Mouse (Mus musculus) CH12.LX (cell line): ENCODE measurements around the gene Cyth3.

Experiments used
- CHD1 ChIP-seq: IDR thresholded peaks from 2 replicates; pipeline ENCODE4 v1.6.1; 2012; ENCODE audit warnings: low read depth, low read length, improper control_type of control experiment, inconsistent platforms
- CTCF ChIP-seq, 2 experiments: IDR thresholded peaks in 1 of 2; conservative IDR thresholded peaks in 1 of 2; 2 replicates each; pipeline ENCODE4 v1.5.1; 2011 to 2012; ENCODE audit warnings: low read depth in 2 of 2, low read length in 2 of 2, improper control_type of control experiment in 1 of 2, inconsistent platforms in 1 of 2, mild to moderate bottlenecking in 1 of 2, moderate library complexity in 1 of 2
- EP300 ChIP-seq: IDR thresholded peaks from 2 replicates; pipeline ENCODE4 v1.6.1; 2011; ENCODE audit warnings: low read length, improper control_type of control experiment
- ETS1 ChIP-seq: conservative IDR thresholded peaks from 2 replicates; pipeline ENCODE4 v1.6.1; 2012; ENCODE audit warnings: low read depth, mild to moderate bottlenecking, inconsistent platforms, low read length, improper control_type of control experiment, moderate library complexity
- JUND ChIP-seq: conservative IDR thresholded peaks from 2 replicates; pipeline ENCODE4 v1.6.1; 2011; ENCODE audit warnings: low read depth, low read length, improper control_type of control experiment
- MYC ChIP-seq: IDR thresholded peaks from 2 replicates; pipeline ENCODE4 v1.6.1; 2011; ENCODE audit warnings: low read depth, mild to moderate bottlenecking, improper control_type of control experiment, low read length
- PAX5 ChIP-seq: IDR thresholded peaks from 2 replicates; pipeline ENCODE4 v1.6.1; 2012; ENCODE audit warnings: low read length, inconsistent platforms, mixed read lengths
- POLR2A ChIP-seq: IDR thresholded peaks from 2 replicates; pipeline ENCODE4 v1.6.1; 2011; ENCODE audit warnings: low read depth, mild to moderate bottlenecking, improper control_type of control experiment, low read length
- POLR2AphosphoS2 ChIP-seq: IDR thresholded peaks from 2 replicates; pipeline ENCODE4 v1.6.1; 2011; ENCODE audit warnings: low read depth, low read length, improper control_type of control experiment
- RAD21 ChIP-seq: IDR thresholded peaks from 2 replicates; pipeline ENCODE4 v1.6.1; 2011; ENCODE audit warnings: low read depth, mild to moderate bottlenecking, low read length, improper control_type of control experiment, moderate library complexity
- TBP ChIP-seq: conservative IDR thresholded peaks from 2 replicates; pipeline ENCODE4 v1.6.1; 2011; ENCODE audit warnings: low read depth, low read length, improper control_type of control experiment
- TCF12 ChIP-seq: IDR thresholded peaks from 2 replicates; pipeline ENCODE4 v1.6.1; 2014; ENCODE audit warnings: low read depth, mild to moderate bottlenecking, inconsistent platforms, low read length, improper control_type of control experiment
- ZKSCAN1 ChIP-seq: IDR thresholded peaks from 2 replicates; pipeline ENCODE4 v1.6.1; 2012; ENCODE audit warnings: low read depth, inconsistent platforms, low read length, improper control_type of control experiment, borderline replicate concordance
- ZNF384 ChIP-seq: IDR thresholded peaks from 2 replicates; pipeline ENCODE4 v1.6.1; 2012; ENCODE audit warnings: low read depth, low read length, improper control_type of control experiment, inconsistent platforms

DNA sequence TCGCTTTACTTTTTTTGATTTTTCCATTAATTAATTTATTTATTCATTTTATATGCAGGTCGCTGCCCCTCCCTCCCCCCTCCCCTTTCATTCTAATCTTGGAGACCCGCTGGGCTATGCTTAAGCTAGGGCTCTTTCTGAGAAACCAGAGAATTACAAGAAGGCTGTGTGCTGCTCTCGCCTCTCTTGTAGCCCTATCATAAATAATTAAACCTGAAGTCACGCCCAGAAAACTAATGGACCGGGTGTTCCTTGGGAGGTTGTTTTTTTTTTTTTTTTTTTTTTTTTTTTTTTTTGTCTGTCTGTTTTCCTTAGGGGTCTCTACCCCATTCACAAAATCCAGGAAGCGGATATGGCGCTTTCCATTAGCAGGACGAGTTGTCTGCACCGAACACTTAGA, 15.5 kb upstream of the Cyth3 start:
- no peak for TF ChIP-seq CTCF (conservative IDR thresholded peaks at IDR 0.05 in 1 of 2, IDR thresholded peaks at IDR 0.05 in 1 of 2; ENCODE audit: low read depth in 2 of 2, low read length in 2 of 2)
- no peak for TF ChIP-seq ETS1
- no peak for TF ChIP-seq EP300
- no peak for TF ChIP-seq RAD21
- no peak for TF ChIP-seq ZNF384
- TF ChIP-seq JUND = no peak
- TF ChIP-seq POLR2A = no peak
- no peak for TF ChIP-seq TBP
- no peak for TF ChIP-seq ZKSCAN1
- no peak for TF ChIP-seq TCF12
- no peak for TF ChIP-seq POLR2AphosphoS2
- no peak for TF ChIP-seq CHD1
- TF ChIP-seq MYC = no peak
- TF ChIP-seq PAX5 = no peak
